ENCODE assay signal across 8 mouse cellular contexts in the genomic region with DNA sequence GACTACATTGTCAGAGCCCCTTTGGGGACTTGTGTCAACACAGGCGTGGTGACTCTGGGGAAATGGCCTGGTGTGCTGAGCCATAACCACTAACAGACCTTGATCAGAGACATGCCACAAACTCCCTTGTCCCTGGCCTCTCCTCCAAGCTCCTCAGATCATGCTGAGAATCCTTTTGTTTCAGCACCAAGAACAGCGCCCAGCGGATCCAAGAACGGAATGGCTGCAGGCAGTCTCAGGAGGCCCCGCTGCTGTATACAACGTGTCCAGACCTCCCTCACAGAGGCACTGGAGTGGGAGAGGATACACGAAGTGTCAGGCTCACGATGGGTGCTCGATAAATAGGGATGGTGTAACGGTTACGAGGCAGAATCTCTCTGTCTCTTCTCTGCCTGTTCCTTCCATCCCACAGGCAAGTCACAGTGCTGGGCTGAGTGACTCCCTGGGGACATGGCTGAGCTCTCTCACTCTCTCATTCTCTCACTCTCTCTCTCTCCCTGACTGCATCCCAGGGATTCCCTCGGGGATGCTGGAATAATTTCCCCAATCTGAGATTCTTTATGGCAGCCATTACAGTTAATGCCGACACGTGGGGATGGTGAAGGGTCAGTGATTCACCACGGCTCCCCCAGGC.
DNase-seq lines count a peak whose midpoint lies in the region; ATAC-seq and TF ChIP-seq lines count a peak whose summit lies in the region.

No protein-coding gene starts in this region.

- H3K9me3 ChIP-seq in hindbrain, embryonic 14.5 days (ENCODE audit: control insufficient read depth, low read length) = no peaks in the 10 kb centered on the region

- WGBS in hindbrain, embryonic 14.5 days = 14% methylated on average over 15 of the region's 15 CpGs
- 18% methylated on average over 15 of the region's 15 CpGs for WGBS in lung, adult 2 months

- TF ChIP-seq CTCF in lung, adult 2 months (IDR thresholded peaks at IDR 0.05; ENCODE audit: insufficient read depth, low read length) = no peak

- H3K9ac ChIP-seq in hindbrain, embryonic 14.5 days = no peak overlapping the region

- no peak overlapping the region for H3K4me2 ChIP-seq in hindbrain, embryonic 14.5 days (replicated peaks)

- intact Hi-C loops in left cerebral cortex, postnatal 10 days (cut with DNase I) = no loop called here
- intact Hi-C loops in left cerebral cortex, postnatal 36 days (cut with DNase I) = no loop called here

- TF ChIP-seq POLR2A in lung, adult 2 months (IDR thresholded peaks at IDR 0.05; ENCODE audit: borderline replicate concordance, extremely low read depth, low read depth, low read length) = no peak

- H3K27ac ChIP-seq in hindbrain, embryonic 14.5 days = peak overlapping the region; percentile 39

- DNase-seq in left cerebral cortex, postnatal 10 days (ENCODE audit: extremely low spot score in 1 of 2, low spot score in 2 of 2) = peak; percentile 26 to 49
- DNase-seq in left cerebral cortex, postnatal 36 days (ENCODE audit: low spot score in 2 of 2) = no peak
- DNase-seq in embryo, embryonic 11 days = peak; percentile 89
- peak; percentile 74 for DNase-seq in hindbrain, embryonic 14.5 days (ENCODE audit: low spot score)
- peak; percentile 8 for DNase-seq in lung, adult 2 months
- DNase-seq in ovary, postnatal 14 days (ENCODE audit: low spot score) = peak; percentile 70
- DNase-seq in cerebellum, postnatal 4 days (ENCODE audit: low spot score in 2 of 2) = no peak
- no peak for DNase-seq in spleen, adult 12 weeks (ENCODE audit: low spot score)

- peaks cover 28% of the 10 kb centered on the region for H3K4me1 ChIP-seq in hindbrain, embryonic 14.5 days (replicated peaks; ENCODE audit: control insufficient read depth, insufficient read depth, low read length)
- no peaks in the 10 kb centered on the region for H3K4me1 ChIP-seq in lung, adult 2 months (ENCODE audit: control insufficient read depth, insufficient read depth, low read length)

- no peak for ATAC-seq in hindbrain, embryonic 14.5 days (ENCODE audit: low FRiP score)

- H3K27me3 ChIP-seq in hindbrain, embryonic 14.5 days (ENCODE audit: control insufficient read depth, insufficient read depth, low read length) = no peaks in the 10 kb centered on the region

- H3K36me3 ChIP-seq in hindbrain, embryonic 14.5 days (replicated peaks; ENCODE audit: control insufficient read depth, insufficient read depth) = no peaks in the 10 kb centered on the region

- H3K4me3 ChIP-seq in hindbrain, embryonic 14.5 days (replicated peaks; ENCODE audit: low read length) = no peak overlapping the region
- no peak overlapping the region for H3K4me3 ChIP-seq in lung, adult 2 months (replicated peaks; ENCODE audit: extremely low read depth, low read depth, low read length)

Comparison
In these comparisons a context has a peak if more than half of its experiments do, and no peak if none do; other contexts are left out.
1. DNase-seq: peak in left cerebral cortex, postnatal 10 days (2 of 2), embryo, embryonic 11 days (single experiment), hindbrain, embryonic 14.5 days (single experiment), lung, adult 2 months (single experiment) and ovary, postnatal 14 days (single experiment); none in left cerebral cortex, postnatal 36 days (0 of 2), cerebellum, postnatal 4 days (0 of 2) and spleen, adult 12 weeks (single experiment).